Mouse (Mus musculus) left cerebral cortex, postnatal 25 days (tissue): Measurements from ENCODE around the gene Syngr4. TPM values are rescaled to one million over a fixed set of nuclear protein-coding genes. Genes with fewer than 3 reads are reported as not detected.
"Not testable (repeated sequence)": the region's sequence is repeated elsewhere in the genome, so short reads cannot be mapped to it uniquely, and the experiment has no call there.

Experiments
- DNase-seq, 2 experiments: peaks; one replicate each; pipeline ENCODE4 v3.0.0; 2022; ENCODE audit warnings: low spot score in 2 of 2, mixed read lengths in 1 of 2
- intact Hi-C: fragments of 180-260 bp; cut with DNase I; formaldehyde crosslinking; loops from one replicate; pipeline ENCODE4 v1.15.1; 2025
- total RNA-seq, 2 experiments: library from RNA; stranded (reverse); gene quantifications; 2 replicates each; pipeline ENCODE4 v1.2.3; 2021

The Syngr4 gene
- not detected for total RNA-seq

DNA sequence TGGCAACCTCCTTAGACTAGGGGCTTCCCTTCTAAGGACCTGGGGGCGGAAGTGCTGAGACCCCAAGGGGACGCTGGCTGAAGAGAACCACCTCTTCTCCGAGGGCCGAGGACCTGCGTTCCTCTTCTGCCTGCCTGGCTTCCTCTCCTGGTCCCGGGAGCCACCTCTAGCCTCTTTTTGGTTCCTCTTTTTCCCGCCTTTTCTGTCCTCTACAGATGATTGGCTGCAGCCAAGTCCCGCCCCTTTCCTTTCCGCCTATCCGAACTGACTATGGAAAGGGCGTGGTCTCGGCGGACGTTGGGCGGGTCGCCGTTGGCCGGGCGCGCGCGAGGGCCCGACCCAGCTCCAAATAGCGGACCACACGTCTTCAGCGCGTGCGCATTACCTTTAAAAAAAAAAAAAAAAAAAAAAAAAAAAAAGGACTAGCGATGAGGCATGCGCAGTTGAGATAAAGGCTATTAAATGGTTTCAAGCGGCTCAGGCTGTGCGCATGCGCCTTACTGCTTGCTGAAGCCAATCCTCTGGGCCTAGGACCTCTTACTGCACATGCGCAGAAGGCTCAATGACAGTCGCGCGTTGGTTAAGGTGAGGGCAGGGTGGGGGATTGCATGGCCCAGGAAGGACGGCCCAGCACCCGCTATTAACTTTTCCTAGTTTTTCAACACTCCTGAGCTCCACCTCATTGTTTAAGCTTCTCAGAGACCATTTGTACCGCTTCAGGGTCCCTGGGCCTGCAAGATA, at the start of gene Syngr4, which contains the start of gene Tmem143:
Gene Syngr4, minus strand, starts transcription at position 198 of the 741 bp plus-strand sequence.
Gene Tmem143, plus strand, starts transcription at position 425 of the 741 bp plus-strand sequence.
- intact Hi-C loops, result loop anchor here (1.0 kb wide), 1 partner anchor 20 kb away; no protein-coding TSS in a partner anchor
- peak; percentile 97 to 99 for DNase-seq

DNA sequence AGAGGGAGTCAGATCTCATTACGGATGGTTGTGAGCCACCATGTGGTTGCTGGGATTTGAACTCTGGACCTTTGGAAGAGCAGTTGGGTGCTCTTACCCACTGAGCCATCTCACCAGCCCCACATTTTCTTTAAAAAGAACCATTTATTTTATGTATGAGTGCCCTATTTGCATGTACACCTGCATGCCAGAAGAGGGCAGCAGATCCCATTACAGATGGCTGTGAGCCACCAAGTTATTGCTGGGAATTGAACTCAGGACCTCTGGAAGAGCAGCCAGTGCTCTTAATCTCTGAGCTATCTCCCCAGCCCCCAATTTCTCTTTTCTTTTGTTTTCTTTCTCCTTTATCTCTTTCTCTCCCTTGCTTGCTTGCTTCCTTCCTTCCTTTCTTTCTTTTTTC, 46.8 kb upstream of the Syngr4 start:
- intact Hi-C loops, DNase-seq: not testable (repeated sequence)

GRCm38 (mm10) chr7:45941986-45942385, 45.5 kb upstream of the Syngr4 start:
- no peak for DNase-seq
- intact Hi-C loops, result no loop called here

- no peak for DNase-seq
- intact Hi-C loops, result loop anchor here (5.0 kb wide), 1 partner anchor 203 kb away; no protein-coding TSS in a partner anchor
Measured at GRCm38 (mm10) chr7:45939836-45940235, 43.3 kb upstream of the Syngr4 start.

DNA sequence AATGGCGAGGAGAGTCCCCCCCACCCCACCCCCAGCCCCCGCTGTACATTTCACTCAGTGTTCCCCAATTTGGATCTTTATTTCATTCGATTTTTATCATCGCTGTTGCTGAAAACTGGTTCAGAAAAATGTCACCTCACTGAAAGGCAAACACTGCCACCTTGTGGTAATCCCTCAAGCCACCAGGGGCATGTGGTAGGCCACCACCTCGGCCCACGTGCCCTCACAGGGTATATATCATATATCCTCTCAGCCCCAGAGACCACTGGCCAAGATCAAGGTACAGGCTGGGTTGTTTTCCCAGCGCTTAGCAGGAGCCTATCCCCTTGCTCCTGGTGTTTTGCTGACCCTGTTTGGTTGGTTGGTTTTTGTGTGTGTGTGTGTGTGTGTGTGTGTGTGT, 38.6 kb upstream of the Syngr4 start:
- intact Hi-C loops, result loop anchor here (2.0 to 5.0 kb wide), 2 partner anchors 62 to 198 kb away; partner anchors contain the start of gene Kdelr1
- DNase-seq, result peak; percentile 36 to 47

- DNase-seq, result not testable (repeated sequence)
- intact Hi-C loops, result loop anchor here (2.0 kb wide), 1 partner anchor 61 kb away; the partner anchor contains the start of gene Kdelr1
Measured at GRCm38 (mm10) chr7:45933766-45934165, 37.3 kb upstream of the Syngr4 start.

GRCm38 (mm10) chr7:45929688-45930087, 33.2 kb upstream of the Syngr4 start:
- no peak for DNase-seq
- intact Hi-C loops, result no loop called here

- no peak for DNase-seq
- intact Hi-C loops, result no loop called here
Measured at GRCm38 (mm10) chr7:45928626-45929295, 32.2 kb upstream of the Syngr4 start.

DNA sequence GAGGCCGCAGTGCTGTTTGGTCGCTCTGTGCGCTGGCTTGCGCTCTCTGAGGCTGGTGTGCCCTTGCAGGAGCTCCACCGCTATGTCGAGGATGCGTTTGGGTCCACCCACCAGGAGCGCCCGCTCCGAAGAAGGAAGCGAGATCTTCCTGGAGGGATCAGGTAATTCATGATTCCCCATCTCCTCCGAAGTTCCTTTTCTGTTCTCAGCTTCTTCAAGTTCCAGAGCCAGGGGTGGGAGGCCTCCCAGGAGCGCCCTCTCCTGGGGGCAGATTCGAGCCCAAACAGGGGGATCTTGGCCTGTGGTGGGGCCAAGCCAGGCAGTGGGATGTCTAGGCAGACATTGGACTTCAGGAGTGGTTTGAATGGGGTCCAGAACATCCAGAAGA, 27.9 kb upstream of the Syngr4 start:
- intact Hi-C loops, result loop anchor here (5.0 kb wide), 1 partner anchor 52 kb away; the partner anchor contains the start of gene Kdelr1
- DNase-seq, result no peak

DNA sequence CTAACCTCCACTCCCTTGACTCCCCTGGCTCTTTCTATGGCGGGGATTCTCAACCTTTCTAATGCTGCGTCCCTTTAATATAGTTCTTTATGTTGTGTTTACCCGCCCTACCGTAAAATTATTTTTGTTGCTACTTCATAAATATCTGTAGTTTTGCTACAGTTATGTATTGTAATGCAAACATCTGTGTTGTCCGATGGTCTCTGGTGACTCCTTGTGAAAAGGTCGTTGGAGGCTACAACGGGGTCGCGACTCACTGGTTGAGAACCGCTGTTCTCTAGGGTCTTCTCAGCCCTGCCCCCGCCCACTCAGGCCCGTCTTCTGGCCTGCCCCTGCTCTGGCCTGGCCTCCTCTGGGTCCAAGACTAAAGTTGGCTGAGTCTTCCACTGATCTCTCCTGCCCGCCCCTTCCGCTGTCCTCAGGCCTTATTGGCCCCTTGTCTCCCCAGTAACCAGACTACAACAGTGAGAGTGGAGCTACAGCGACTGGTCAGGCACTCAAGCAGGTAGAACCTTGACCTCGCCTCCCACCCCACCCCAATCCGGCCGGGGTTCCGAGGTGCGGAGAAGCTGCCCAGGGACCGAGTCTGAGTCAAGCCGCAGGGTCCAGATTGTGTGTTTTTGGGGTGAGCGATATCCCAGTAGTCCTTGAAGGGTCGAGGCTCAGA, 27.4 kb upstream of the Syngr4 start, which contains the start of gene Ccdc114:
Gene Ccdc114, plus strand, starts transcription at position 311 of the 667 bp plus-strand sequence.
- intact Hi-C loops, result loop anchor here (5.0 kb wide), 1 partner anchor 52 kb away; the partner anchor contains the start of gene Kdelr1
- peak; percentile 31 to 33 for DNase-seq

DNA sequence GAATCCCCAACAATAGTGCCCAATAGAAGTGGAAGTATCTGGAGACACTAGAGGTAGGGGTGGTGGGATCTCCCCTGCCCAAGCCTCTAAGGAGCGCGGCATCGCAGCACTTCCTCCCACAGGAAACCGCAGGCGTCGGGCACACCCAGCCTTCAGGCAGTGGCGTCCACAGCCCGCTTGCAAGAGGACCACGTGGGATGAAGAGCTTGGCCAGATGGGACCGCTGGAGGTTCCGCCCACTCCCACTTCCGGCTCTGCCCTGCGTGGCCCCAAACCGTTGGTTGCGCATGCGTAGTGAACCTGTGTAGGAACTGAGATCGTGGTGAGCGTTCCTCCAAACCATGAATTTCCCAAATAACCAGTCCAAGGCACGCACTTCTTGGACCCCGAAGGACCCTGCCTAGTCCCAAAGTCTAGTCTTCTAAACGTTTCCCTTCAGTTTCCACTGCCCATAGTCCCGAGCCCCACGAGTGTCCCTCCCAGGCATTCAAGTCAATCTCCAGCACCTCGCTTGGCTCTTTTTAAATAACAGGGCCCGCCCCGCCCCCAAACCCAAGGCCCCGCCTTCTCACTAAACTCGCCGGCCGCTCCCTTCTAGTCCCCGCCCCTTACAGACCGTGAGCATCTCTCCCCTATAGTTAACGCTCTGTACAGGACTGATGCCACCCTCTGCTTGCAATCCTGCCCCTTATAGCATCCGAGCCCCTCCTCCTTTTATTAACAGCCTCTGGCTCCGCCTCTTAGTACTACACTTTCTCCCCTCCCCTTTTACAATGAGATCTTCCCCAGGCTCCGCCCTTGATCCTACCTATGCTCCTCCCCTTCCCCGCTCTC, 26.6 kb upstream of the Syngr4 start:
- peak; percentile 92 to 97 for DNase-seq
- intact Hi-C loops, result loop anchor here (5.0 kb wide), 1 partner anchor 51 kb away; the partner anchor contains the start of gene Kdelr1

GRCm38 (mm10) chr7:45921950-45922600, 25.6 kb upstream of the Syngr4 start:
- intact Hi-C loops, result loop anchor here (5.0 kb wide), 1 partner anchor 50 kb away; the partner anchor contains the start of gene Kdelr1
- DNase-seq, result no peak

- no peak for DNase-seq
- intact Hi-C loops, result loop anchor here (5.0 kb wide), 1 partner anchor 49 kb away; the partner anchor contains the start of gene Kdelr1
Measured at GRCm38 (mm10) chr7:45921242-45921621, 24.7 kb upstream of the Syngr4 start, which contains the start of gene Emp3. Gene Emp3, minus strand, starts transcription at chr7:45921404.

DNA sequence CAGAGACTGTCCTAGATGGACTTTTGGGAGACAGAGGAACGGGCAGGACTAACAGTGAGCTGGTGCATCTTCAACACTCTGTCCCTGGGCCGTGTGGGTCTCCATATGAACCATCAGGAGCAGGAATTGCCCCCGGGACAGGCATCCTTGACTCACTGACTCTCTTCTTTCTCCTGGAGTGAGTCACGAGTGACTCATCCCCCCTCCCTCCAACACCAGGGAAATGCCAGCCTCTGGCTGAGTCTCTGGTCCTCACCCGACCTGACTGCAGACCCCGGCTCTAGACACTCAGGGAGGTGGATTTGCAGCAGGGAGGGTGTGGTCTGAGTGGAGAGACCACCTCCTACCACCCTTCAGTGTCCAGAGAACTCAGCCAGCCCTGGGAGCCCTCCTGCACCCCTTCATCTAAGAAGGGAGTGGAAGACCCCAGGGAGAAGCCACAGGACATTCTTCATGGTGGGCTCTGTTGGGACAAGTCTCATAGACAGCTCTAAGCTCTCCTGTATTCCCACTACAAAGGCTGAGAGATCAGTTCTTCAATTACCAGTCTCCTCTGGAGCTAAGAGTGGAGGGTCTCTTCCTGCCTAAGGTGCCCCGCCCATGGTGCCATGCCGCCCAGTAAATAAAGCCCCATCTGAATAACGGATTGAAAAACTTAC, 24.2 kb upstream of the Syngr4 start:
- intact Hi-C loops, result loop anchor here (5.0 kb wide), 1 partner anchor 48 kb away; the partner anchor contains the start of gene Kdelr1
- peak in 1 of 2 experiments; percentile 38 for DNase-seq

DNA sequence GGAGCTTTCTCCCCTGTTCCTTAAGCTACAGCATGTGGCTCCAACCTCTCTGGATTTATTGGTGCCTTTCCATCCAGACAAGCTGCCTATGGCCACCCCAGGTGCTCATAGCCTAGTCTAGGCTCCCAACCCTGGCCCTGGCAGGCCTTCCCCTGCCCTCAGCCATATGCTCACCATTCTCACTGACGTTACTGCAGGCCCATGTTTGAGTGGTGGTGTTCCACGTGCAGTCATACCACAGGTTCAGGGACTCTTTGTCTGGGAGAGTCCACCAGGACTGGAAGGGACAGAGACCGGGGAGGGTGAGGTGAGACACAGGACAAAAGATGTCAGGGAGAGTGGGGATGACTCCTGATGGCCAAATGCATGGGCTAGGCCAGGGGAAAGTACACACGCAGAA, 23.2 kb upstream of the Syngr4 start:
- intact Hi-C loops, result loop anchor here (5.0 kb wide), 1 partner anchor 47 kb away; the partner anchor contains the start of gene Kdelr1
- no peak for DNase-seq

DNA sequence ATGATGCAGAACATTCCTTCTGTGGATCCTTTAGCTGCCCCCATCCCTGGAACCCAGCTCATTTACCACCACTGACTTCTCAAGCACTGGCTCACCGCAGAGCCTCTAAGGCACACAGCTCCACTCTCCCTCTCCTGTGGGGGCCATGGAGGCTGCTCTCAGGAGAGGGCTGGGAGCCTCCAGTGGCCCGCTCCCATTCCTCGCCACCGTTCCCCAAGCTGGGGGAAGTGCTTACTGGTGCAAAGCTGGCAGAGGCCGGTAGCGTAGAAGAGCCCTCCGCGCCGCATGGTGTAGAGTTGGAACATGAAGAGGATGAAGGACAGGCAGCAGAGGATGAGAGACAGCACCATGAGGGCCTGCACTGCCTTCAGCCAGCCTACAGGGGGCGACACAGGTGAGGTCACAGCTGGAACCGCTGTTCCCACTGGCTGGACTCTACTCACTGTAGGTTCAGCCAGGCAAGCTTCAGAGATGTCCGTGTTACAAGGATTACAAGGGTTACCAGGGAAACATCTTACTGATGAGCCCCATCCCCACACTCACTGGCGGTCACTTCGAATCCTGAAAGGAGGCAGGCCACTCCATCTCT, 22.7 kb upstream of the Syngr4 start:
- DNase-seq, result no peak
- intact Hi-C loops, result no loop called here

DNA sequence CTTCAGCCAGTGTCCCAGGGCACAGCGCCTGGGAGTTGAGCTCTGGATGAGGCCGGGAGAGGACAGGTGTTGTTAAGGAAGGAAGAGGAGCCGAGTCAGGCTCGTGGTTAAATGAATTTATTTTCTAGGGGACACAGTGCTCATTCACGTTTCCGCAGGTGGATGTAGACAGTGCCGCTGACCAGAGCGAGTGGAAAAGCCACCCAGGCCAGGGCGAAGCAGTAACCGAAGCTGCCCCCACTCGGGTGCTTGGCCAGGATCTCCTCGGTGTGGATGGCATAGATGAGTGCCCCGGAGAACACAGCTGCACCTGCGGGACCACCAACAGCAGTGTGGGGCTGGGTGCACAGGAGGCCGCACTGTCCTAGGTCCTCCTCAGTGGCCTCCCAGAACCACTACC, 21.4 kb upstream of the Syngr4 start:
- DNase-seq, result no peak
- intact Hi-C loops, result no loop called here
